Mouse (Mus musculus) heart, adult 2 months (tissue): ENCODE results near the gene Tmcc1.

Source experiments
- CTCF ChIP-seq: fragments of 200-600 bp; IDR thresholded peaks from 2 replicates; pipeline ENCODE4 v1.8.1; 2022; ENCODE audit warnings: antibody characterized with exemption, mild to moderate bottlenecking, moderate library complexity
- EP300 ChIP-seq: fragments of 200-500 bp; IDR thresholded peaks from 2 replicates; pipeline ENCODE4 v1.6.1; 2011; ENCODE audit warnings: low read depth, low read length, control low read depth; ENCODE audit not compliant: insufficient read depth
- POLR2A ChIP-seq: fragments of 200-500 bp; IDR thresholded peaks from 2 replicates; pipeline ENCODE4 v1.6.1; 2011; ENCODE audit warnings: mild to moderate bottlenecking, low read depth, low read length, control low read depth; ENCODE audit not compliant: insufficient read depth

DNA sequence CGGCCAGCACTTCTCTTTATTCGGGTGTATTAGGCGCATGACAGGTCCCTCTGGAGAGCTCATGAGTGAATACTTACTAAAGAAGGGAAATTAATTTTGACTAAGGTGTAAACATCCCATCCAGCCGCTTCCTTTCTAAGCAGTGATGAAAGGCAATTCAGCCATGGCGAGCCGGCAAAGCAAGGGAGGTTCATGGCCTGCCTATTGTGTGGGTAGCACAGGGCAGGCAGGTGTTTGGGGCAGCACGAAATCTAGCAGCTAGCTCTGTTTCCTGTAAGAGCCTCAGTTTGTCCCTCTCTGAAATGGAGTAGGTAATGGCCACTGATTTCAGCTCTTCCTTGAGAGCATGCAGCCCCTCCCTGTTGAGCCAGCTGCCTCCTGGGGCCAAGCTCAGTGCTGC, 208.7 kb downstream of the Tmcc1 start:
- TF ChIP-seq CTCF (no peak), POLR2A (no peak), EP300 (no peak)
